Mouse (Mus musculus) CH12.LX (cell line): ENCODE measurements around the gene Cacng4.

Experiments used
- BHLHE40 ChIP-seq: IDR thresholded peaks from 2 replicates; pipeline ENCODE4 v1.6.1; 2011; ENCODE audit warnings: mild to moderate bottlenecking, low read depth, low read length, improper control_type of control experiment
- CHD2 ChIP-seq: IDR thresholded peaks from 2 replicates; pipeline ENCODE4 v1.6.1; 2011; ENCODE audit warnings: low read length, improper control_type of control experiment
- CTCF ChIP-seq, 2 experiments: IDR thresholded peaks in 1 of 2; conservative IDR thresholded peaks in 1 of 2; 2 replicates each; pipeline ENCODE4 v1.5.1; 2011 to 2012; ENCODE audit warnings: low read depth in 2 of 2, low read length in 2 of 2, improper control_type of control experiment in 1 of 2, inconsistent platforms in 1 of 2, mild to moderate bottlenecking in 1 of 2, moderate library complexity in 1 of 2
- EP300 ChIP-seq: IDR thresholded peaks from 2 replicates; pipeline ENCODE4 v1.6.1; 2011; ENCODE audit warnings: low read length, improper control_type of control experiment
- JUND ChIP-seq: conservative IDR thresholded peaks from 2 replicates; pipeline ENCODE4 v1.6.1; 2011; ENCODE audit warnings: low read depth, low read length, improper control_type of control experiment
- POLR2A ChIP-seq: IDR thresholded peaks from 2 replicates; pipeline ENCODE4 v1.6.1; 2011; ENCODE audit warnings: low read depth, mild to moderate bottlenecking, improper control_type of control experiment, low read length
- POLR2AphosphoS2 ChIP-seq: IDR thresholded peaks from 2 replicates; pipeline ENCODE4 v1.6.1; 2011; ENCODE audit warnings: low read depth, low read length, improper control_type of control experiment
- TCF12 ChIP-seq: IDR thresholded peaks from 2 replicates; pipeline ENCODE4 v1.6.1; 2014; ENCODE audit warnings: low read depth, mild to moderate bottlenecking, inconsistent platforms, low read length, improper control_type of control experiment
- USF1 ChIP-seq: IDR thresholded peaks from 2 replicates; pipeline ENCODE4 v1.6.1; 2014; ENCODE audit warnings: low read depth, mild to moderate bottlenecking, inconsistent platforms, low read length, improper control_type of control experiment
- ZMIZ1 ChIP-seq: IDR thresholded peaks from 2 replicates; pipeline ENCODE4 v1.6.1; 2012; ENCODE audit warnings: low read depth, mild to moderate bottlenecking, inconsistent platforms, low read length, improper control_type of control experiment
- ZNF384 ChIP-seq: IDR thresholded peaks from 2 replicates; pipeline ENCODE4 v1.6.1; 2012; ENCODE audit warnings: low read depth, low read length, improper control_type of control experiment, inconsistent platforms

GRCm38 (mm10) chr11:107743100-107743499 lies 51.3 kb downstream of the Cacng4 start:
- TF ChIP-seq CTCF (conservative IDR thresholded peaks at IDR 0.05 in 1 of 2, IDR thresholded peaks at IDR 0.05 in 1 of 2; ENCODE audit: low read depth in 2 of 2, low read length in 2 of 2): no peak
- no peak for TF ChIP-seq JUND
- TF ChIP-seq CHD2: no peak
- TF ChIP-seq EP300: no peak
- TF ChIP-seq ZMIZ1: no peak
- no peak for TF ChIP-seq POLR2A
- TF ChIP-seq USF1: no peak
- no peak for TF ChIP-seq BHLHE40
- no peak for TF ChIP-seq TCF12
- TF ChIP-seq ZNF384: no peak
- TF ChIP-seq POLR2AphosphoS2: no peak
